In genomic region chr2:74736688-74737577, GRCm38 (mm10) we compare ENCODE assay signal across 16 mouse cellular contexts. TPM values are rescaled to one million over a fixed set of nuclear protein-coding genes. Genes with fewer than 3 reads are reported as not detected.
DNase-seq lines count a peak whose midpoint lies in the region; ATAC-seq and TF ChIP-seq lines count a peak whose summit lies in the region.
"Had no signal": no experiment of that assay in that cellular context is flagged by ENCODE, and none has a peak within 500 bp of the region (broad histone marks: within the 10 kb centered on the region; RNA-seq: fewer than 3 reads in every experiment).

No protein-coding gene starts in this region.

- no peaks in the 10 kb centered on the region for H3K9me3 ChIP-seq in heart, embryonic 11.5 days (replicated peaks; ENCODE audit: control insufficient read depth, low read length)
- peaks cover 16% of the 10 kb centered on the region for H3K9me3 ChIP-seq in CH12.LX (replicated peaks; ENCODE audit: low read length)
- H3K9me3 ChIP-seq in hindbrain, embryonic 10.5 days = no peaks in the 10 kb centered on the region
- no peaks in the 10 kb centered on the region for H3K9me3 ChIP-seq in limb, embryonic 13.5 days
- H3K9me3 ChIP-seq in liver, postnatal 0 days (ENCODE audit: low read length) = no peaks in the 10 kb centered on the region
- H3K9me3 ChIP-seq: forebrain, embryonic 15.5 days; liver, embryonic 15.5 days had no signal

- no peaks in the 10 kb centered on the region for H3K36me3 ChIP-seq in heart, embryonic 11.5 days (ENCODE audit: control insufficient read depth, insufficient read depth, low read length)
- no peaks in the 10 kb centered on the region for H3K36me3 ChIP-seq in heart, adult 2 months (ENCODE audit: control insufficient read depth, insufficient read depth, low read length)
- H3K36me3 ChIP-seq in CH12.LX (replicated peaks in 1 of 2; ENCODE audit: control insufficient read depth in 1 of 2, insufficient read depth in 1 of 2, low read length in 1 of 2) = peaks cover 7 to 29% of the 10 kb centered on the region in 2 experiments
- no peaks in the 10 kb centered on the region for H3K36me3 ChIP-seq in hindbrain, embryonic 10.5 days
- no peaks in the 10 kb centered on the region for H3K36me3 ChIP-seq in limb, embryonic 13.5 days
- H3K36me3 ChIP-seq in liver, postnatal 0 days (replicated peaks; ENCODE audit: insufficient read depth, low read length) = no peaks in the 10 kb centered on the region
- H3K36me3 ChIP-seq: forebrain, embryonic 15.5 days; liver, embryonic 15.5 days had no signal

- H3K79me2 ChIP-seq in heart, adult 2 months (replicated peaks; ENCODE audit: control insufficient read depth, insufficient read depth, low read length) = no peaks in the 10 kb centered on the region
- H3K79me2 ChIP-seq in CH12.LX (replicated peaks; ENCODE audit: control insufficient read depth, extremely low read depth, insufficient read depth, poor library complexity, severe bottlenecking) = peaks cover 3% of the 10 kb centered on the region; the same call in 1 of the 2 replicates

- TF ChIP-seq RAD21 in CH12.LX (IDR thresholded peaks at IDR 0.05; ENCODE audit: low read depth, low read length) = no peak

- no peak overlapping the region for H3K9ac ChIP-seq in heart, embryonic 11.5 days (ENCODE audit: low read depth, low read length)
- no peak overlapping the region for H3K9ac ChIP-seq in heart, adult 2 months (ENCODE audit: low read depth, low read length)
- H3K9ac ChIP-seq in CH12.LX (ENCODE audit: insufficient read depth, low read depth) = no peak overlapping the region
- H3K9ac ChIP-seq in limb, embryonic 13.5 days = no peak overlapping the region
- no peak overlapping the region for H3K9ac ChIP-seq in liver, postnatal 0 days (replicated peaks)
- H3K9ac ChIP-seq: forebrain, embryonic 15.5 days; liver, embryonic 15.5 days had no signal

- in situ Hi-C loops in CH12.LX (cut with MboI; ENCODE audit: low pct_ligation_motif_present, low pct_unique_long_range_greater_than_20kb, low sequenced_read_pairs) = no loop called here

- TF ChIP-seq CTCF in heart, adult 2 months (IDR thresholded peaks at IDR 0.05) = no peak
- no peak for TF ChIP-seq CTCF in CH12.LX (conservative IDR thresholded peaks at IDR 0.05 in 1 of 2, IDR thresholded peaks at IDR 0.05 in 1 of 2; ENCODE audit: low read depth in 2 of 2, low read length in 2 of 2)
- no peak for TF ChIP-seq CTCF in layer of hippocampus, adult 2 months (conservative IDR thresholded peaks at IDR 0.05)
- no peak for TF ChIP-seq CTCF in liver, postnatal 0 days (IDR thresholded peaks at IDR 0.05; ENCODE audit: low read depth)

- peaks cover 97% of the 10 kb centered on the region for H3K27me3 ChIP-seq in heart, embryonic 11.5 days (ENCODE audit: control insufficient read depth, insufficient read depth, low read length)
- peaks cover 46% of the 10 kb centered on the region for H3K27me3 ChIP-seq in heart, adult 2 months (ENCODE audit: control insufficient read depth, insufficient read depth, low read length)
- H3K27me3 ChIP-seq in CH12.LX (replicated peaks) = no peaks in the 10 kb centered on the region
- peaks cover 100% of the 10 kb centered on the region for H3K27me3 ChIP-seq in hindbrain, embryonic 10.5 days (ENCODE audit: insufficient read depth, poor library complexity, severe bottlenecking)
- peaks cover 99% of the 10 kb centered on the region for H3K27me3 ChIP-seq in limb, embryonic 13.5 days
- peaks cover 99% of the 10 kb centered on the region for H3K27me3 ChIP-seq in liver, postnatal 0 days (ENCODE audit: insufficient read depth, low read length)
- H3K27me3 ChIP-seq: Patski had no signal

- dilution Hi-C loops in CH12.LX (cut with MboI; ENCODE audit: extremely low pct_ligation_motif_present, extremely low pct_unique_long_range_greater_than_20kb, low sequenced_read_pairs) = no loop called here

- H3K4me3 ChIP-seq in heart, embryonic 11.5 days (ENCODE audit: low read depth, low read length) = 0 out of 2 replicates have a peak overlapping the region, but pooled peaks have one; percentile 30
- no peak overlapping the region for H3K4me3 ChIP-seq in heart, adult 2 months
- H3K4me3 ChIP-seq in CH12.LX (replicated peaks in 1 of 3; ENCODE audit: low read depth in 2 of 3, low read length in 2 of 3, poor library complexity in 1 of 3) = no peak overlapping the region
- H3K4me3 ChIP-seq in hindbrain, embryonic 10.5 days = peak overlapping the region; percentile 45
- 0 out of 2 replicates have a peak overlapping the region, but pooled peaks have one; percentile 27 for H3K4me3 ChIP-seq in limb, embryonic 13.5 days
- no peak overlapping the region for H3K4me3 ChIP-seq in layer of hippocampus, adult 2 months
- H3K4me3 ChIP-seq in liver, postnatal 0 days (ENCODE audit: low read depth, low read length) = no peak overlapping the region
- H3K4me3 ChIP-seq: forebrain, embryonic 15.5 days; liver, embryonic 15.5 days had no signal

- intact Hi-C loops in heart, adult 2 months (cut with DNase I) = no loop called here

- H3K4me2 ChIP-seq in heart, embryonic 11.5 days = no peak overlapping the region; the same call in 1 of the 2 replicates
- H3K4me2 ChIP-seq in CH12.LX (ENCODE audit: insufficient read depth, low read depth, poor library complexity, severe bottlenecking) = peak overlapping the region; percentile 63; the same call in 1 of the 2 replicates
- no peak overlapping the region for H3K4me2 ChIP-seq in limb, embryonic 13.5 days (replicated peaks)
- no peak overlapping the region for H3K4me2 ChIP-seq in liver, postnatal 0 days (ENCODE audit: low read depth, low read length)
- H3K4me2 ChIP-seq: forebrain, embryonic 15.5 days; liver, embryonic 15.5 days had no signal

- no peak for TF ChIP-seq EP300 in heart, adult 2 months (IDR thresholded peaks at IDR 0.05; ENCODE audit: insufficient read depth, low read depth, low read length)
- no peak for TF ChIP-seq EP300 in CH12.LX (IDR thresholded peaks at IDR 0.05; ENCODE audit: low read length)
- TF ChIP-seq EP300 in liver, postnatal 0 days (IDR thresholded peaks at IDR 0.05; ENCODE audit: low read depth) = no peak

- no peak for DNase-seq in heart, adult 2 months
- no peak for DNase-seq in CH12.LX (ENCODE audit: extremely low read depth)
- DNase-seq in hindbrain, embryonic 10.5 days (ENCODE audit: low spot score) = peak; percentile 29
- no peak for DNase-seq in right cerebral cortex, postnatal 36 days (ENCODE audit: low spot score in 2 of 2)
- no peak for DNase-seq in layer of hippocampus, adult 2 months (ENCODE audit: low spot score in 2 of 2)
- DNase-seq in liver, postnatal 0 days = no peak
- DNase-seq: adrenal gland, postnatal 25 days; B cell, adult 2 months; cerebellum, postnatal 14 days had no signal

- no peak for TF ChIP-seq POLR2A in heart, adult 2 months (IDR thresholded peaks at IDR 0.05; ENCODE audit: insufficient read depth, low read depth, low read length)
- TF ChIP-seq POLR2A in CH12.LX (IDR thresholded peaks at IDR 0.05; ENCODE audit: low read depth, low read length) = no peak

- 4% methylated on average over 15 of the region's 15 CpGs for WGBS in heart, embryonic 11.5 days (ENCODE audit: insufficient replicate concordance)
- WGBS in heart, adult 2 months = 10% methylated on average over 15 of the region's 15 CpGs
- 2% methylated on average over 15 of the region's 15 CpGs for WGBS in hindbrain, embryonic 10.5 days
- 9% methylated on average over 15 of the region's 15 CpGs for WGBS in limb, embryonic 13.5 days
- 11% methylated on average over 15 of the region's 15 CpGs for WGBS in liver, postnatal 0 days (ENCODE audit: insufficient replicate concordance)

- no peak overlapping the region for H3K27ac ChIP-seq in heart, embryonic 11.5 days (ENCODE audit: low read depth, low read length)
- H3K27ac ChIP-seq in heart, adult 2 months = no peak overlapping the region
- H3K27ac ChIP-seq in CH12.LX (ENCODE audit: insufficient read depth, low read depth) = no peak overlapping the region; the same call in 1 of the 2 replicates
- H3K27ac ChIP-seq in hindbrain, embryonic 10.5 days = peak overlapping the region; percentile 84
- no peak overlapping the region for H3K27ac ChIP-seq in limb, embryonic 13.5 days
- H3K27ac ChIP-seq in layer of hippocampus, adult 2 months = no peak overlapping the region
- H3K27ac ChIP-seq in liver, postnatal 0 days (ENCODE audit: low read depth) = no peak overlapping the region
- H3K27ac ChIP-seq: forebrain, embryonic 15.5 days; liver, embryonic 15.5 days had no signal

- H3K4me1 ChIP-seq in heart, embryonic 11.5 days (ENCODE audit: control insufficient read depth, insufficient read depth, low read length) = peaks cover 4% of the 10 kb centered on the region
- H3K4me1 ChIP-seq in heart, adult 2 months (ENCODE audit: control insufficient read depth, insufficient read depth, low read length) = no peaks in the 10 kb centered on the region
- H3K4me1 ChIP-seq in CH12.LX (ENCODE audit: control insufficient read depth in 1 of 2, insufficient read depth in 2 of 2) = peaks cover 14 to 40% of the 10 kb centered on the region in 2 experiments
- peaks cover 16% of the 10 kb centered on the region for H3K4me1 ChIP-seq in hindbrain, embryonic 10.5 days (replicated peaks)
- H3K4me1 ChIP-seq in limb, embryonic 13.5 days = peaks cover 44% of the 10 kb centered on the region
- H3K4me1 ChIP-seq in liver, postnatal 0 days (ENCODE audit: insufficient read depth) = no peaks in the 10 kb centered on the region; the same call in 1 of the 2 replicates
- H3K4me1 ChIP-seq: liver, embryonic 15.5 days had no signal

- ATAC-seq in heart, embryonic 11.5 days (replicated peaks; ENCODE audit: insufficient number of reproducible peaks, low FRiP score, low TSS enrichment) = no peak
- no peak for ATAC-seq in limb, embryonic 13.5 days (ENCODE audit: low FRiP score, low read depth)
- ATAC-seq in liver, postnatal 0 days = no peak
- ATAC-seq: forebrain, embryonic 15.5 days; Patski had no signal

RNA-seq across cellular contexts. Expression of gene Gm28230, which starts 10.4 kb away (rescaled TPM):
- polyA plus RNA-seq in heart, embryonic 11.5 days (2014; fragmentation: Nextera tagmentation; extraction: Ambion mirVana) = 0.10 TPM in 1 of 2 replicates, not detected in the other
- under 1 TPM in 1 of 2 experiments, not detected in 1; 0.14 TPM for total RNA-seq in heart, adult 2 months (2021)
- polyA plus RNA-seq in heart, adult 2 months (2012; rRNA removed) = 0.04 and 0.20 TPM in 2 replicates
- 0.80 and 0.89 TPM in 2 replicates for total RNA-seq in CH12.LX (2012; rRNA removed)
- 0.84 and 1.1 TPM in 2 replicates for total RNA-seq in CH12.LX (2014; rRNA removed)
- polyA plus RNA-seq in CH12.LX (2012; ENCODE audit: insufficient read length, low read depth) = 0.85 and 1.7 TPM in 2 replicates
- not detected in 2 replicates for polyA plus RNA-seq in hindbrain, embryonic 10.5 days (2016; fragmentation: Nextera tagmentation; extraction: Ambion mirVana)
- polyA plus RNA-seq in limb, embryonic 13.5 days (2015; fragmentation: Nextera tagmentation; extraction: Ambion mirVana) = 0.08 and 0.26 TPM in 2 replicates
- total RNA-seq in layer of hippocampus, adult 2 months (2021) = not detected
- polyA plus RNA-seq in liver, postnatal 0 days (2015; fragmentation: Nextera tagmentation; extraction: Ambion mirVana) = not detected in 2 replicates
- total RNA-seq: granulocyte monocyte progenitor cell, adult 5-6 weeks; layer of hippocampus, postnatal 25 days had no signal
- polyA plus RNA-seq: forebrain, embryonic 15.5 days; liver, embryonic 15.5 days had no signal

RNA-seq across cellular contexts. Expression of gene Hoxd4, which starts 25.2 kb away (rescaled TPM):
- not detected in 2 replicates for polyA plus RNA-seq in heart, embryonic 11.5 days (2014; fragmentation: Nextera tagmentation; extraction: Ambion mirVana)
- under 1 TPM; 0.21 to 0.45 TPM for total RNA-seq in heart, adult 2 months (2021)
- 0.53 and 1.0 TPM in 2 replicates for polyA plus RNA-seq in heart, adult 2 months (2012; rRNA removed)
- total RNA-seq in CH12.LX (2012; rRNA removed) = 8.4 and 9.8 TPM in 2 replicates
- 6.0 and 7.2 TPM in 2 replicates for total RNA-seq in CH12.LX (2014; rRNA removed)
- 5.4 and 6.3 TPM in 2 replicates for polyA plus RNA-seq in CH12.LX (2012; ENCODE audit: insufficient read length, low read depth)
- 0.14 and 2.6 TPM in 2 replicates for polyA plus RNA-seq in hindbrain, embryonic 10.5 days (2016; fragmentation: Nextera tagmentation; extraction: Ambion mirVana)
- 0.32 and 0.55 TPM in 2 replicates for polyA plus RNA-seq in limb, embryonic 13.5 days (2015; fragmentation: Nextera tagmentation; extraction: Ambion mirVana)
- total RNA-seq in layer of hippocampus, adult 2 months (2021) = not detected
- not detected in 2 replicates for polyA plus RNA-seq in liver, postnatal 0 days (2015; fragmentation: Nextera tagmentation; extraction: Ambion mirVana)
- total RNA-seq: granulocyte monocyte progenitor cell, adult 5-6 weeks; layer of hippocampus, postnatal 25 days had no signal
- polyA plus RNA-seq: forebrain, embryonic 15.5 days; liver, embryonic 15.5 days had no signal

RNA-seq across cellular contexts. Expression of gene Hoxd3, which starts 25.2 kb away (rescaled TPM):
- polyA plus RNA-seq in heart, embryonic 11.5 days (2014; fragmentation: Nextera tagmentation; extraction: Ambion mirVana) = 2.0 and 3.1 TPM in 2 replicates
- total RNA-seq in heart, adult 2 months (2021) = not detected
- polyA plus RNA-seq in heart, adult 2 months (2012; rRNA removed) = 0.06 TPM in 1 of 2 replicates, not detected in the other
- 0.50 TPM in 1 of 2 replicates, not detected in the other for total RNA-seq in CH12.LX (2012; rRNA removed)
- total RNA-seq in CH12.LX (2014; rRNA removed) = 0.12 and 0.14 TPM in 2 replicates
- 1.0 and 1.1 TPM in 2 replicates for polyA plus RNA-seq in CH12.LX (2012; ENCODE audit: insufficient read length, low read depth)
- 15.5 and 55.9 TPM in 2 replicates for polyA plus RNA-seq in hindbrain, embryonic 10.5 days (2016; fragmentation: Nextera tagmentation; extraction: Ambion mirVana)
- 0.84 and 0.88 TPM in 2 replicates for polyA plus RNA-seq in limb, embryonic 13.5 days (2015; fragmentation: Nextera tagmentation; extraction: Ambion mirVana)
- not detected for total RNA-seq in layer of hippocampus, adult 2 months (2021)
- not detected in 2 replicates for polyA plus RNA-seq in liver, postnatal 0 days (2015; fragmentation: Nextera tagmentation; extraction: Ambion mirVana)
- total RNA-seq: granulocyte monocyte progenitor cell, adult 5-6 weeks; layer of hippocampus, postnatal 25 days had no signal
- polyA plus RNA-seq: forebrain, embryonic 15.5 days; liver, embryonic 15.5 days had no signal

RNA-seq across cellular contexts. Expression of gene Hoxd1, which starts 25.8 kb away (rescaled TPM):
- 0.20 TPM in 1 of 2 replicates, not detected in the other for polyA plus RNA-seq in heart, embryonic 11.5 days (2014; fragmentation: Nextera tagmentation; extraction: Ambion mirVana)
- not detected for total RNA-seq in heart, adult 2 months (2021)
- not detected in 2 replicates for polyA plus RNA-seq in heart, adult 2 months (2012; rRNA removed)
- total RNA-seq in CH12.LX (2012; rRNA removed) (not detected in 2 replicates), CH12.LX (2014; rRNA removed) (not detected in 2 replicates)
- not detected in 2 replicates for polyA plus RNA-seq in CH12.LX (2012; ENCODE audit: insufficient read length, low read depth)
- 0.14 and 0.60 TPM in 2 replicates for polyA plus RNA-seq in hindbrain, embryonic 10.5 days (2016; fragmentation: Nextera tagmentation; extraction: Ambion mirVana)
- 0.61 and 0.69 TPM in 2 replicates for polyA plus RNA-seq in limb, embryonic 13.5 days (2015; fragmentation: Nextera tagmentation; extraction: Ambion mirVana)
- total RNA-seq in layer of hippocampus, adult 2 months (2021) = under 1 TPM in 1 of 2 experiments, not detected in 1; 0.26 TPM
- not detected in 2 replicates for polyA plus RNA-seq in liver, postnatal 0 days (2015; fragmentation: Nextera tagmentation; extraction: Ambion mirVana)
- total RNA-seq: adrenal gland, postnatal 25 days; granulocyte monocyte progenitor cell, adult 5-6 weeks had no signal
- polyA plus RNA-seq: forebrain, embryonic 15.5 days; Patski had no signal

RNA-seq across cellular contexts. Expression of gene Hoxd8, which starts 32.5 kb away (rescaled TPM):
- 0.27 and 0.30 TPM in 2 replicates for polyA plus RNA-seq in heart, embryonic 11.5 days (2014; fragmentation: Nextera tagmentation; extraction: Ambion mirVana)
- 1 to 10 TPM in 1 of 2 experiments, under 1 TPM in 1; 0.61 to 1.0 TPM for total RNA-seq in heart, adult 2 months (2021)
- 0.59 and 0.61 TPM in 2 replicates for polyA plus RNA-seq in heart, adult 2 months (2012; rRNA removed)
- total RNA-seq in CH12.LX (2012; rRNA removed) (not detected in 2 replicates), CH12.LX (2014; rRNA removed) (0.20 and 0.76 TPM in 2 replicates)
- 0.15 and 0.31 TPM in 2 replicates for polyA plus RNA-seq in CH12.LX (2012; ENCODE audit: insufficient read length, low read depth)
- polyA plus RNA-seq in hindbrain, embryonic 10.5 days (2016; fragmentation: Nextera tagmentation; extraction: Ambion mirVana) = not detected in 2 replicates
- 7.3 and 7.5 TPM in 2 replicates for polyA plus RNA-seq in limb, embryonic 13.5 days (2015; fragmentation: Nextera tagmentation; extraction: Ambion mirVana)
- not detected for total RNA-seq in layer of hippocampus, adult 2 months (2021)
- polyA plus RNA-seq in liver, postnatal 0 days (2015; fragmentation: Nextera tagmentation; extraction: Ambion mirVana) = 0.04 TPM in 1 of 2 replicates, not detected in the other
- total RNA-seq: granulocyte monocyte progenitor cell, adult 5-6 weeks; layer of hippocampus, postnatal 25 days had no signal

Comparison
In these comparisons a context has a peak if more than half of its experiments do, and no peak if none do; other contexts are left out.
1. H3K4me3 ChIP-seq: peak in heart, embryonic 11.5 days (single experiment), hindbrain, embryonic 10.5 days (single experiment) and limb, embryonic 13.5 days (single experiment); none in heart, adult 2 months (single experiment), CH12.LX (0 of 3), layer of hippocampus, adult 2 months (single experiment) and liver, postnatal 0 days (single experiment).